Mouse (Mus musculus) cerebellum, postnatal 36 days (tissue): ENCODE results near the gene Tmeff2.

ENCODE experiments used
- DNase-seq, 2 experiments: peaks; one replicate each; pipeline ENCODE4 v3.0.0; 2021 to 2022; ENCODE audit warnings: mixed read lengths in 2 of 2

Gene Tmeff2

GRCm38 (mm10) chr1:51107299-51107698 is 206.9 kb downstream of the Tmeff2 start:
- DNase-seq = peak in 1 of 2 experiments; percentile 46

GRCm38 (mm10) chr1:51114721-51115120 is 214.3 kb downstream of the Tmeff2 start:
- no peak for DNase-seq

- no peak for DNase-seq
Observed at GRCm38 (mm10) chr1:51115761-51116160, 215.3 kb downstream of the Tmeff2 start.

- DNase-seq = no peak
Observed at GRCm38 (mm10) chr1:51117830-51118229, 217.4 kb downstream of the Tmeff2 start.

GRCm38 (mm10) chr1:51125671-51126424 is 225.4 kb downstream of the Tmeff2 start:
- DNase-seq = no peak

GRCm38 (mm10) chr1:51126425-51126765 is 225.9 kb downstream of the Tmeff2 start:
- no peak for DNase-seq

- no peak for DNase-seq
Observed at GRCm38 (mm10) chr1:51136792-51137191, 236.3 kb downstream of the Tmeff2 start.

GRCm38 (mm10) chr1:51139605-51140004 is 239.2 kb downstream of the Tmeff2 start:
- DNase-seq = no peak

- DNase-seq = no peak
Observed at GRCm38 (mm10) chr1:51141381-51141780, 240.9 kb downstream of the Tmeff2 start.

- no peak for DNase-seq
Observed at GRCm38 (mm10) chr1:51142729-51143128, 242.3 kb downstream of the Tmeff2 start.

- no peak for DNase-seq
Observed at GRCm38 (mm10) chr1:51145693-51146092, 245.2 kb downstream of the Tmeff2 start.

GRCm38 (mm10) chr1:51148481-51149137 is 248.2 kb downstream of the Tmeff2 start:
- peak in 1 of 2 experiments; percentile 20 for DNase-seq

GRCm38 (mm10) chr1:51149488-51149887 is 249.0 kb downstream of the Tmeff2 start:
- DNase-seq = no peak

GRCm38 (mm10) chr1:51149890-51150289 is 249.4 kb downstream of the Tmeff2 start:
- DNase-seq = no peak

- no peak for DNase-seq
Observed at GRCm38 (mm10) chr1:51152017-51152416, 251.6 kb downstream of the Tmeff2 start.

- no peak for DNase-seq
Observed at GRCm38 (mm10) chr1:51152856-51153255, 252.4 kb downstream of the Tmeff2 start.

- peak; percentile 10 to 46 for DNase-seq
Observed at GRCm38 (mm10) chr1:51184276-51184675, 283.8 kb downstream of the Tmeff2 start.

- DNase-seq = no peak
Observed at GRCm38 (mm10) chr1:51189008-51189407, 288.6 kb downstream of the Tmeff2 start.

GRCm38 (mm10) chr1:51191253-51191652 is 290.8 kb downstream of the Tmeff2 start:
- no peak for DNase-seq

- peak; percentile 8 to 25 for DNase-seq
Observed at GRCm38 (mm10) chr1:51191872-51192613, 291.6 kb downstream of the Tmeff2 start.

- DNase-seq = peak; percentile 15 to 28
Observed at GRCm38 (mm10) chr1:51199088-51199830, 298.8 kb downstream of the Tmeff2 start.

- DNase-seq = no peak
Observed at GRCm38 (mm10) chr1:51199954-51200353, 299.5 kb downstream of the Tmeff2 start.

- DNase-seq = no peak
Observed at GRCm38 (mm10) chr1:51215631-51216030, 315.2 kb downstream of the Tmeff2 start.
